Mouse (Mus musculus) olfactory bulb, adult 2 months (tissue): Measurements from ENCODE around the gene Kcnb1.

ENCODE experiments used
- CTCF ChIP-seq: fragments of 200-500 bp; IDR thresholded peaks from 2 replicates; pipeline ENCODE4 v1.5.1; 2012; ENCODE audit warnings: low read depth, mild to moderate bottlenecking, low read length, moderate library complexity; ENCODE audit not compliant: insufficient read depth
- POLR2A ChIP-seq: fragments of 200-500 bp; IDR thresholded peaks from 2 replicates; pipeline ENCODE4 v1.6.1; 2012; ENCODE audit warnings: mild to moderate bottlenecking, low read depth, low read length, moderate library complexity; ENCODE audit not compliant: insufficient read depth

DNA sequence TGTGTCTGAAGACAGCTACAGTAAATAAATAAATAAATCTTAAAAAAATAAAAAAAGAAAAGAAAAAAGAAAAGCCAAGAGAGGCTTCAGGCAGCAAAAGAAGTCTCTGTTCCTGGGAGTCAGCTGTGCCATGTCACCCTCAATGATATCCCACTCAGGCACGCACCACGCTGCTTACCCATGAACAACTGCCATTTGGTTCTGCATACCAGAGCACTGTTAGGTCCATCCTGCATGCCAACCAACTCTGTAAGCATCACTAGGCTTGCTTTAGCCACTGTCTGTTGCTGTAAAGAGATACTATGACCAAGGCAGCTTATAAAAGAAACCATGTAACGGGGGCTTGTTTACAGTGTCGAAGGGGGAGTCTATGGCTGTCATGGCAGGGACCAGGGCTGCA, 113.6 kb downstream of the Kcnb1 start:
- TF ChIP-seq CTCF, result no peak
- no peak for TF ChIP-seq POLR2A
